Mouse (Mus musculus) lung, postnatal 25 days (tissue): ENCODE data around the gene Gpatch2.
A peak's percentile ranks its signal among the peaks of the same experiment; 100 is the strongest.

Experiments used
- DNase-seq: peaks from one replicate; pipeline ENCODE4 v3.0.0; 2022; ENCODE audit warnings: low spot score

Gpatch2 gene

DNA sequence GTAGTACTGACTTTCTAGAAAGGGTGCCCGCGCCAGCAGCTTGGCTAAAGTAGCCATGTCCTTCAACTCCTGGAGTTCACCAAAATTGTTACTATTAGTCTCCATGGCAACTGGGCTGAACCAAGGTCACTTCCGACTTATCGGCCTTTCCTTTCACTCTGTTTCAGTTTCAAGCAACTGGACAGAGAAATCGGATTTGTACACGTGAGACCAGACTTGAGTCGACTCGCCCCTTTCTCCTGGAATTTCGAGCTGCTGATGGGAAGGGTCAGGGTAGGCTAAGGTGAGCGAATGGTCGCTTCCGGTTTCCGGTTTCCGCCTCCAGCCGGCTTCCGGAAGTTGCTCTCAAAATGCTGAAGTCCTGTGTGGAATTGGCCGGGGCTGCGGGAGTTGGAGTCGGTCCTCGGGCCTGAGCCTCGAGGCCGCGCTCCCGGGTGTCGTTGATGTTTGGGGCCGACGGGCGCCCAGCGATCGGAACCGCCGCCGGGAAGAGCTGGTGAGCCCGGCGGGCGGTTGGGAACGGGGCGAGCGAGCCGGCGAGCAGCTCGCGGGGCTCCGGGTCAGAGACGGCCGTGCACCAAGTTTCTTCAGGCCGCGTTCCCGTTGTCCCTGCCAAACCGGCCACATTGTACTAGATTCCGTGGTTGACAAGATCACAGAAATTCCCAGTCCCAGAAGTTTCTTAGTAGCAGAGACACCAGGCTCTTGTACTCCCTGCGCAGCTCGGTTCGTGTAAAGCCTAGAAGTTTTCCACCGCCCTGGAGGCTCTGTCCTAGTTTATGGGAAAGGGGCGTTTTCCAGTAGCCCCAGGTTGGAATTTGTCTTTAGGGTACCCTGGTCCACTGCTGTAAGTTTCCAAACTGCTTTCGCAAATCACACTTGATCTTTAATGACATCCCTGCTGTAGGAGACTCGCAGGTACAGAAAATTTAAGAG, at the start of gene Gpatch2, which contains the start of gene Spata17:
Gene Gpatch2, plus strand, starts transcription at position 328 of the 936 bp plus-strand sequence.
Gene Spata17, minus strand, starts transcription at position 285 of the 936 bp plus-strand sequence.
- peak; percentile 82 for DNase-seq

GRCm38 (mm10) chr1:187169646-187170045, 45.7 kb upstream of the Gpatch2 start:
- no peak for DNase-seq

DNA sequence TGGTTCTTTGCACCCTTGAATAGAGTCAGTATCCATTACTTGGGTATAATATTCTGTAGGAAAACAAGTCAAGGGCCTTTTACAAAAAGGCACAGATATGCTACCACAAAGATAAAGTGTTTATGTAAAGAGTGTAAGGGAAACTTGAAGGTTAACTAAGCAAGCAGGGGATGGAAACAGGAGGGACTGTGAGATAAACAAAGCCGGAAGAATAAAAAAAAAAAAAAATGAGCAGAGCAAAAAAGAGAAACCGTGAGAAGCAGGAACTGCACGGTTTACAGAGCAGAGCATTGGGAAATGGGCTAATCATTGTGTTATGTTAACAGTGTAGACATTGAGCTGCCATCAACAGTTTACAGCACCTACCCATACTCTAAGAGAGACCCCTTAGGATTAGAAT, 44.9 kb upstream of the Gpatch2 start:
- no peak for DNase-seq

DNA sequence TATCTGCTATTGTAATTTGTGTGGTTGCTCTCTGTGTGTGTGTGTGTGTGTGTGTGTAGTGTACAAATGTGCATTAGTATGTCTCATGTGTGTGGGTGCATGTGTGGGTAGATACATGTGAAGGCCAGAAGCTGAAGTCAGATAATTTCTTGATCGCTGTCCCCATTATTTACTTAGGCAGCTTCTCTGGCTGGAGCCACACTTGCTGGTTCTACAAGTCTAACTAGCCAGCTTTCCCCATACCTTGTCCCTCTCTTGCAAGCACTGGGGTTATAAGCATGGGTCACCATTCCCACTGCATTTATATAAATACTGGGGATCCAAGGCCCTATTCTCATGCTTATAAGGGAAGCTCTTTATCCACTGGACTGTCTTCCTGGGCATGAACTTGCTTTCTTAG, 39.3 kb upstream of the Gpatch2 start:
- no peak for DNase-seq

DNA sequence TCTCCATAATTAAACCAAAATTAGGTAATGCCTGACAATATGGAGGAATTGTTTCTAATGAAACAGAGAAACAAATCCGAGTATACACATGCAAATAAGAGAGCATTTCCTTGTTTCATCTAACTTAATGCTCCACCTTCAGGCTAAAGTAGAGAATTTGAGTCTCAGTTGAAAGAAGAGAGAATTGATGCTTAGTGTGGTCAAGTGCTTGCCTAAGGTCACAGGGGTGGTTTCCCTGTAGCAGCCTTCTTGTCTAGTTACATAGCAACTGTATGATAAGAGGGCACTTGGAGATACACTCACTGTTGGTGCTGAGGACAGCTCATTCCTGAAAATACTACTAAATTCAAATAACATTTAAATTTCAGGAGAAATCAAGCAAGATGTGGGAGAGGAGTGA, 36.8 kb upstream of the Gpatch2 start:
- no peak for DNase-seq

GRCm38 (mm10) chr1:187205506-187205905, 9.8 kb upstream of the Gpatch2 start:
- no peak for DNase-seq

- no peak for DNase-seq
Observed at GRCm38 (mm10) chr1:187209496-187209895, 5.8 kb upstream of the Gpatch2 start.

- DNase-seq: no peak
Observed at GRCm38 (mm10) chr1:187210736-187211135, 4.6 kb upstream of the Gpatch2 start.

DNA sequence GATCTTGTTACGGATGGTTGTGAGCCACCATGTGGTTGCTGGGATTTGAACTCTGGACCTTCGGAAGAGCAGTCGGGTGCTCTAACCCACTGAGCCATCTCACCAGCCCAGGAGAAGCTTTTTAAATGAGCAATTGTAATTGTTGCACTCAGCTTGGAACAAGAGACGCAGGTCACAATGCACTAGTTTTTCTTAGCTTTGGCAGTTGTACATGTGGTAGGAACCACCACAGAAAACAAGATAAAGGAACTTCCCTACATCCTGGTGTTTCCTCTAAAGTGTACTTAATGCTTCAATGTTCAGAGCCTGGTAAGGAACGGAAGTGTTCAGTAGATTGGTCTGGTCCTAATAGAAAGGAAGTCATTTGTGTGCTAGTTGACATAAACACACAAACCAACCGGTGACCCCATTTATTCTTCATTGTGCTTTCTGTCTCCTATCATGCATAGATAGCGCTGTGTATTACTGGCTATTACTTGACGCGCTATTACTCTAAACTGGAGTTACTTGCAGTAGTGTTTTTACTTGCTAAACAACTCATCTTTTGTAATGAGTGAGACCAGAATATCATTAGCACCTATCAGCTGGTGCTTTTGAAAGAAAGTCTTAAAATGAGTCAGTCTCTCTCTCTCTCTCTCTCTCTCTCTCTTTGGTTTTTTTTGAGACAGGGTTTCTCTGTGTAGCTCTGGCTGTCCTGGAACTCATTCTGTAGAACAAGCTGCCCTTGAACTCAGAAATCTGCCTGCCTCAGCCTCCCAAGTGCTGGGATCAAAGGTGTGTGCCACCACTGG, 1.5 kb downstream of the Gpatch2 start:
- no peak for DNase-seq

DNA sequence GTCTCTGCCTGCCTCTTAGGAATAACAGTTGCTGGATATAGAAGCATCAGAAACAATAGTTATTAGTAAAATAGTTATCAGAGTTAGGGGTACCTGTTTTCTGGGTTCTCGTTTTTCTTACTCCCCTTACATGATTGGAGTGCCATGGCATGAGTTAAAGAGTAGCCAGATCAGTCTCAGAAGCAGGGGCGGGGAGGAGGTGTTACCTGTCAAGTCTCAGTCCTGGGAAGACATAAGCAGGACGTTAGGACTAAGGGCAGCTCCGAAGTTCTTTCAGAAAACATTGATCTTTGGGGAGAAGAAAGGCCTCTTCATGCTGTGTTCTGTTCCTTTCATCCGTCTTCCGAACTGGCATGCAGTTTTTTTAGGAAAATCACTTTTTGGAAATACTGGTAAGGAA, 5.4 kb downstream of the Gpatch2 start:
- DNase-seq: no peak

DNA sequence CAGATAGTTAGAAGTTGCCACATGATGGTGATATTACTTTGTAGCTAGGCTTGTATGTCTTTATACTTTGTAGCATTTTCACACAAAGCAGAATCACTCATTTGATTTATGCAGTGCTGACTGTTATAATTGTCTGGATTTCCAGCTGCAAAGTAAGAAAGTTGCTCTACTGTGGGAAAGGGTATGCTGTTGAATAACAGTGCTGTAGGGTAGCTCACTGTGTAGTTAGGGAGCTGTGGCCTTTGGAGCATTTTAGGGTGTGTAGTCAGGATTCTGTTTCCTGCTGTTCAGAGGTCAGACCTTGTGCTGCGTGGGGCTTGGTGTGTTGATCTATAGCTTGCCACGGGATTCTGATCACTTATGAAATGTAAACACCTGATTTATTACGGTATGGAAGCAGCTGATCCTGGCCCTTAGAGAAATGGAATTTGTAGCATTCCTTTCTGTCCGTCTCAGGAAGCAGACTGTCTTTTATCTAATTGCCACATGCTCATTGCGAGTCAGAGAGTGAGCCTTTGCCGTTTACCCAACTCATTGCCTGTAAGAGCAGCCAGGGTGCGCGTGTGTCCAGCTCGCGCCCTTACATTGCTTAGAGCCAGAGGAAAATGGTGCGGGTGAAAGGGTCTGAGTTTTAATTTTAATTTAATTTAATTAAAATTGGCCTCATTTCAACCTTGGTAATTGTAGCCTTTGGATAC, 11.2 kb downstream of the Gpatch2 start:
- DNase-seq: no peak

- DNase-seq: no peak
Observed at GRCm38 (mm10) chr1:187228414-187229146, 13.3 kb downstream of the Gpatch2 start.

GRCm38 (mm10) chr1:187230255-187230654, 14.9 kb downstream of the Gpatch2 start:
- DNase-seq: no peak

DNA sequence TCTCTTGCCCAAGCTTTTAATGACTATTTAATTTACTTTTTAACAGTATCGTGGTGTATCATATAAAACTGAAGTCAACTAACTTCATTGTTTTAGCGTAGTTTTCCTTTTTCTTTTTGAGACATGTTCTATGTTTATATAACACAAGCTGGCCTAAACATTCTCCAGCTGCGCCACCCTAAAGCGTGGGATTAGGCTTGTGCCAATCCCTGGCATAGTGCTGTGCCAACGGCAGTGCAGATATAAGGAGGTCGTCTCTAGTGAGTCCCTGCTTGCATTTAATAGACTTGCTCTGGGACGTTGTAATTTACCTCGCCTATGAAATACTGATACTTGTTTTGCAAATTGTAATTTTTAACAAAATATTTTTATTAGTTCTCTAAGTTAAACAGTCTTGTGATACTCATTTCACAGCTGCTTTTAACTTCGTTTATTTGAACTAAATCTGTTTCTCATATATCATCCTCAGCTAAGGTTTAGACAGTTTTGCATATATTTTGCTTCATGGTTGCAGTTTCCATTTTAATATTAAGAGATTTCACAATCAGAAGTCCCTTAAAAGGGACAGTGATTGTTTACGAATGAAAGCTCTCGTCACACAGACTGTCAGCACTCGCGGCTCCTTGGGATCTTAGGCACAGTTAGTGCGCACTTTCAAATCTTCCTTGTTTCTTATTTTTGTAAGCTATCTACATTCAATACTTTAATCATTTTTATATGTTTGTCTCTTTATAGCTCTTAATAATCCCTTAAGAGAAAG, 17.1 kb downstream of the Gpatch2 start:
- DNase-seq: no peak

DNA sequence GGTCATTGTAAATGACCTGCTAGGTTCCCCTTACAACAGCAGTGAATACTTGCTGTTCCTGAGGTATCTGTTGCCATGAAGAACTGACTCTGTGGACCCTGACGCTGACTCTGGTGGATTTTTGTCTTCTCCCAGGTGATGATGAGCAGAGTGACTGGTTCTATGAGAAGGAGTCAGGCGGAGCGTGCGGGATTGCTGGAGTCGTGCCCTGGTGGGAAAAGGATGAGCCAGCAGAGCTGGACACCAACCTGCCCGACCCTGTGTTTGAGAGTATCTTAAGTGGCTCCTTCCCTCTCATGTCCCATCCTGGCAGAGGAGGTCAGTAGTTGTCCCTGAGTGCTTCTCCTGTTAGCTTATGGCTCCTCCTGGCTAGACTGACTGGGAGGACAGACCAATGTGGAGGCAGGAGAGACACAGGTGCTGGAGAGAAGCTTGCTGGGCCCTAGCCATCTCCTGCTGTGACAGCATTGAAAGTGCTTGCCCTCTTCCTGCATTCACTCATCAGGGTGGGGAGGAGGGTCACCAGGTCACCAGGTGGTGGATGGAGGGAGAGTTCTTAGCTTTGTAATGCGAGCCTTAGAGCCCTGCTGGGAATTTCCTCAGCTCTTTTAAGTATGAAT, 17.8 kb downstream of the Gpatch2 start:
- DNase-seq: no peak

- no peak for DNase-seq
Observed at GRCm38 (mm10) chr1:187235161-187235560, 19.9 kb downstream of the Gpatch2 start.

- no peak for DNase-seq
Observed at GRCm38 (mm10) chr1:187236296-187236695, 21.0 kb downstream of the Gpatch2 start.

DNA sequence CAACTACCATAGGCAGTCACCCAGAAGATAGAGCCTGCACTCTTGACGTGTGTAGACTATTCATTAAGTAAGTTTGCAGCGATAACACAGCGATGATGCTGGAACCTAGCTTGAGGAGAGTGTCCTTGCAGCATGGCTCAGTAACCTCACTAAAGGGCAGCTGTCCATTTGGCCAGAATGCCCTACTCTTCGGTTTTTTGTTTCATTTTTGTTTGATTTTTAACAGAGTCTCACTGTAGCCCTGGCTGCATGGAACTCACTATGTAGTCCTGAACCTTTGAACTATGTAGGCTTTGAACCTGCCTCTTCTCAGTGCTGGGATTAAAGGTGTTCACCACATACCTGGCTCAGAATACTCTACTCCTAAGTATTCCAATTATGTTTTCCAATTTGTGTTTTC, 22.8 kb downstream of the Gpatch2 start:
- no peak for DNase-seq

DNA sequence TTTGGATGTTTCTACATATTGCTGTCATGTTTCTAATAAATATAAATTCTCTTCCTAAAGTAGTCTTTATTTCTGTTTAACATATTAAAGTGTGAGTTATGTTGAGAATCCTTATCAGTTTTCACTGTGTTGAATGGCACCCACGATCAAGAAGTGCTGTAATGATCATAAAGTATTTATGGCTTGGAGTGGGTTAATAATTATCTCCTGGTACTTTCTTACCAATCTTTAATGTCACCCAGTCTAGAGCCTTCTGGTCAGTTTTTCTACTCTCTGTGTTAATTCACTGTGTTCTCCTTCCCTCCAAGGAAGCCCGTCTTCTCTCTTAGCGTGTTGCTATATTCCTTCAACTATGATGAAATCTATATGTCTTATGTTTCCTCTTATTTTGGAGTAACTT, 25.0 kb downstream of the Gpatch2 start:
- no peak for DNase-seq

GRCm38 (mm10) chr1:187241329-187241728, 26.0 kb downstream of the Gpatch2 start:
- no peak for DNase-seq
